Mouse (Mus musculus) spleen, adult 2 months (tissue): ENCODE measurements around the gene Clybl. TPM values are rescaled to one million over a fixed set of nuclear protein-coding genes. Genes with fewer than 3 reads are reported as not detected.

Experiments
- DNase-seq, 2 experiments: peaks; one replicate each; pipeline versions ENCODE4 v3.0.0 to v3.0.0-alpha.2; 2012 to 2021; ENCODE audit warnings: low spot score in 2 of 2, low read depth in 1 of 2
- H3K27ac ChIP-seq: fragments of 200-500 bp; 2 replicates; pipeline ENCODE4 v1.5.1; 2012; ENCODE audit warnings: low read length, inconsistent platforms; ENCODE audit not compliant: insufficient read depth
- H3K27me3 ChIP-seq: fragments of 200-500 bp; 2 replicates; pipeline ENCODE4 v1.6.1; 2012; ENCODE audit warnings: mild to moderate bottlenecking, moderate library complexity, low read length, inconsistent platforms; ENCODE audit not compliant: control insufficient read depth, insufficient read depth
- H3K36me3 ChIP-seq: fragments of 200-500 bp; 2 replicates; pipeline ENCODE4 v1.6.1; 2012; ENCODE audit warnings: mild to moderate bottlenecking, low read length, inconsistent platforms; ENCODE audit not compliant: control insufficient read depth, insufficient read depth
- H3K4me1 ChIP-seq: fragments of 200-500 bp; 2 replicates; pipeline ENCODE4 v1.6.1; 2011; ENCODE audit warnings: inconsistent platforms; ENCODE audit not compliant: control insufficient read depth, insufficient read depth, insufficient read length
- H3K4me3 ChIP-seq: fragments of 200-500 bp; 2 replicates; pipeline ENCODE4 v1.5.1; 2011; ENCODE audit warnings: mild to moderate bottlenecking, inconsistent platforms; ENCODE audit not compliant: insufficient read depth, insufficient read length; ENCODE audit errors: extremely low read depth
- CTCF ChIP-seq: fragments of 200-500 bp; IDR thresholded peaks from 2 replicates; pipeline ENCODE4 v1.5.1; 2011; ENCODE audit warnings: mild to moderate bottlenecking, inconsistent platforms; ENCODE audit not compliant: insufficient read depth, insufficient read length, insufficient replicate concordance; ENCODE audit errors: extremely low read depth
- POLR2A ChIP-seq: fragments of 200-500 bp; IDR thresholded peaks from 2 replicates; pipeline ENCODE4 v1.6.1; 2011; ENCODE audit warnings: low read depth, low read length, inconsistent platforms
- WGBS: fragments of 180-500 bp; shearing (Covaris S2); methylation state at CpG from one replicate; pipeline ENCODE4 v1.1.7; 2018; 5-methylcytosine and 5-hydroxymethylcytosine counted together
- polyA plus RNA-seq: library from polyadenylated mRNA; depleted of rRNA; stranded (reverse); fragments of >200 nt; gene quantifications from 2 replicates; pipeline ENCODE4 v1.2.3, GENCODE M21; 2012

The Clybl gene
- polyA plus RNA-seq, 1 experiment: 2.1 TPM

GRCm38 (mm10) chr14:122389684-122390370, 208.3 kb downstream of the Clybl start:
- no peak overlapping the region for H3K27ac ChIP-seq
- H3K4me3 ChIP-seq: no peak overlapping the region
- H3K36me3 ChIP-seq: no peaks in the 10 kb centered on the region
- no peaks in the 10 kb centered on the region for H3K27me3 ChIP-seq
- no peak for DNase-seq
- no peak for TF ChIP-seq CTCF
- H3K4me1 ChIP-seq: no peaks in the 10 kb centered on the region; the same call in 1 of the 2 replicates
- WGBS: 90% methylated on average over 13 of the region's 13 CpGs

GRCm38 (mm10) chr14:122390935-122391334, 209.4 kb downstream of the Clybl start:
- DNase-seq: no peak
- Histone ChIP-seq H3K27me3 (no peaks in the 10 kb centered on the region), H3K4me1 (no peaks in the 10 kb centered on the region; the same call in 1 of the 2 replicates), H3K27ac (no peak overlapping the region), H3K4me3 (no peak overlapping the region), H3K36me3 (no peaks in the 10 kb centered on the region)
- TF ChIP-seq CTCF: no peak
- TF ChIP-seq POLR2A: no peak
- 5% methylated on average over 4 of the region's 4 CpGs for WGBS

GRCm38 (mm10) chr14:122393119-122393518, 211.6 kb downstream of the Clybl start:
- no peak for TF ChIP-seq POLR2A
- TF ChIP-seq CTCF: no peak
- 76% methylated on average over 1 of the region's 1 CpGs for WGBS
- DNase-seq: no peak
- no peaks in the 10 kb centered on the region; the same call in 1 of the 2 replicates for H3K4me1 ChIP-seq
- H3K4me3 ChIP-seq: no peak overlapping the region
- no peaks in the 10 kb centered on the region for H3K27me3 ChIP-seq
- no peaks in the 10 kb centered on the region for H3K36me3 ChIP-seq
- no peak overlapping the region for H3K27ac ChIP-seq

GRCm38 (mm10) chr14:122398676-122399075, 217.2 kb downstream of the Clybl start:
- TF ChIP-seq CTCF (no peak), POLR2A (no peak)
- no peaks in the 10 kb centered on the region for H3K27me3 ChIP-seq
- H3K27ac ChIP-seq: no peak overlapping the region
- 80% methylated on average over 4 of the region's 4 CpGs for WGBS
- no peaks in the 10 kb centered on the region for H3K4me1 ChIP-seq
- no peaks in the 10 kb centered on the region for H3K36me3 ChIP-seq
- H3K4me3 ChIP-seq: no peak overlapping the region
- no peak for DNase-seq

GRCm38 (mm10) chr14:122399906-122400305, 218.4 kb downstream of the Clybl start:
- no peak for TF ChIP-seq POLR2A
- no peak for TF ChIP-seq CTCF
- DNase-seq: no peak
- WGBS: 92% methylated on average over 5 of the region's 5 CpGs

GRCm38 (mm10) chr14:122401886-122402285, 220.4 kb downstream of the Clybl start:
- no peak for DNase-seq
- Histone ChIP-seq H3K27me3 (peaks cover 4% of the 10 kb centered on the region), H3K4me3 (no peak overlapping the region), H3K27ac (no peak overlapping the region), H3K36me3 (no peaks in the 10 kb centered on the region), H3K4me1 (peaks cover 3% of the 10 kb centered on the region)
- TF ChIP-seq CTCF (no peak), POLR2A (no peak)
- 88% methylated on average over 11 of the region's 11 CpGs for WGBS

More at GRCm38 (mm10) chr14:122399906-122400305, 218.4 kb downstream of the Clybl start:
- H3K4me1 ChIP-seq: no peaks in the 10 kb centered on the region
- H3K36me3 ChIP-seq: no peaks in the 10 kb centered on the region
- no peaks in the 10 kb centered on the region for H3K27me3 ChIP-seq
- H3K4me3 ChIP-seq: no peak overlapping the region
- H3K27ac ChIP-seq: no peak overlapping the region

GRCm38 (mm10) chr14:122402716-122403258, 221.3 kb downstream of the Clybl start:
- no peak for DNase-seq
- WGBS: 87% methylated on average over 12 of the region's 12 CpGs
- H3K4me3 ChIP-seq: no peak overlapping the region
- peaks cover 4% of the 10 kb centered on the region for H3K27me3 ChIP-seq
- TF ChIP-seq CTCF (no peak), POLR2A (no peak)
- H3K27ac ChIP-seq: no peak overlapping the region
- H3K36me3 ChIP-seq: no peaks in the 10 kb centered on the region
- peaks cover 3% of the 10 kb centered on the region for H3K4me1 ChIP-seq
